Mouse (Mus musculus) lung, postnatal 0 days (tissue): ENCODE measurements at regions not wholly inside any gene's neighbourhood (a gene's known extent, or its start where the extent isn't known, plus 50 kb on each side); places are given as distances from the start of the nearest gene placed in this dataset.

ENCODE experiments used
- ATAC-seq: fragments of 200-750 bp; cut with Nextera tagmentation; 2 replicates; pipeline ENCODE4 v1.8.0; 2017; ENCODE audit warnings: moderate library complexity
- DNase-seq: peaks from one replicate; pipeline ENCODE4 v3.0.0-alpha.2; 2016; ENCODE audit warnings: low spot score
- H3K27ac ChIP-seq: fragments of 300-500 bp; sonication (generic); 2 replicates; pipeline ENCODE4 v1.5.1; 2014; ENCODE audit warnings: antibody characterized with exemption, mild to moderate bottlenecking, low read length, mixed read lengths
- H3K27me3 ChIP-seq: fragments of 300-500 bp; sonication (generic); replicated peaks from 2 replicates; pipeline ENCODE4 v1.6.1; 2014; ENCODE audit warnings: low read length, mixed read lengths; ENCODE audit not compliant: insufficient read depth
- H3K36me3 ChIP-seq: fragments of 300-500 bp; sonication (generic); 2 replicates; pipeline ENCODE4 v1.6.1; 2014; ENCODE audit warnings: low read length, mixed read lengths; ENCODE audit not compliant: insufficient read depth
- H3K4me1 ChIP-seq: fragments of 300-500 bp; sonication (generic); 2 replicates; pipeline ENCODE4 v1.6.1; 2014; ENCODE audit warnings: antibody characterized with exemption, low read depth, low read length, mixed read lengths; ENCODE audit not compliant: insufficient read depth
- H3K4me2 ChIP-seq: fragments of 300-500 bp; sonication (generic); replicated peaks from 2 replicates; pipeline ENCODE4 v1.6.1; 2014; ENCODE audit warnings: low read depth, mild to moderate bottlenecking, low read length, moderate library complexity, mixed read lengths
- H3K4me3 ChIP-seq: fragments of 300-500 bp; sonication (generic); 2 replicates; pipeline ENCODE4 v1.5.1; 2014; ENCODE audit warnings: low read depth, low read length
- H3K9ac ChIP-seq: fragments of 300-500 bp; sonication (generic); replicated peaks from 2 replicates; pipeline ENCODE4 v1.6.1; 2014; ENCODE audit warnings: low read depth, mild to moderate bottlenecking
- H3K9me3 ChIP-seq: fragments of 300-500 bp; sonication (generic); 2 replicates; pipeline ENCODE4 v1.6.1; 2016; ENCODE audit warnings: low read length, mixed read lengths
- CTCF ChIP-seq: IDR thresholded peaks from 2 replicates; pipeline ENCODE4 v1.5.1; 2016; ENCODE audit warnings: antibody characterized with exemption, mild to moderate bottlenecking
- EP300 ChIP-seq: IDR thresholded peaks from 2 replicates; pipeline ENCODE4 v1.6.1; 2016; ENCODE audit warnings: antibody characterized with exemption, mild to moderate bottlenecking, control low read depth
- WGBS: fragments of 180-500 bp; shearing (Covaris S2); extraction: QIAGEN DNeasy Blood & Tissue Kit; methylation state at CpG from one replicate; pipeline ENCODE4 v1.1.7; 2014; 5-methylcytosine and 5-hydroxymethylcytosine counted together

GRCm38 (mm10) chr17:63657687-63658086 is 157.9 kb upstream of the Fbxl17 start:
- Histone ChIP-seq H3K27ac (no peak overlapping the region), H3K9me3 (no peaks in the 10 kb centered on the region), H3K4me2 (no peak overlapping the region), H3K4me3 (no peak overlapping the region), H3K9ac (no peak overlapping the region), H3K27me3 (no peaks in the 10 kb centered on the region), H3K36me3 (no peaks in the 10 kb centered on the region), H3K4me1 (no peaks in the 10 kb centered on the region)
- DNase-seq (no peak), ATAC-seq (no peak)
- no peak for TF ChIP-seq EP300
- no peak for TF ChIP-seq CTCF
- WGBS = 71% methylated on average over 6 of the region's 6 CpGs

GRCm38 (mm10) chr17:63660841-63661481 is 161.1 kb upstream of the Fbxl17 start:
- Histone ChIP-seq H3K9me3 (no peaks in the 10 kb centered on the region), H3K4me1 (no peaks in the 10 kb centered on the region), H3K4me3 (no peak overlapping the region), H3K27ac (peak overlapping the region; percentile 9; the same call in 1 of the 2 replicates), H3K4me2 (no peak overlapping the region), H3K36me3 (no peaks in the 10 kb centered on the region), H3K27me3 (no peaks in the 10 kb centered on the region), H3K9ac (no peak overlapping the region)
- peak; percentile 73 for DNase-seq
- TF ChIP-seq CTCF = peak; percentile 47
- no peak for TF ChIP-seq EP300
- WGBS = 59% methylated on average over 13 of the region's 13 CpGs
- ATAC-seq = peak; percentile 67

- Histone ChIP-seq H3K9ac (no peak overlapping the region), H3K4me1 (no peaks in the 10 kb centered on the region), H3K4me3 (no peak overlapping the region), H3K27ac (0 out of 2 replicates have a peak overlapping the region, but pooled peaks have one; percentile 9), H3K4me2 (no peak overlapping the region), H3K27me3 (no peaks in the 10 kb centered on the region), H3K9me3 (no peaks in the 10 kb centered on the region), H3K36me3 (no peaks in the 10 kb centered on the region)
- ATAC-seq = peak; percentile 53; the same call in 1 of the 2 replicates
- peak; percentile 21 for DNase-seq
- TF ChIP-seq EP300 (no peak), CTCF (no peak)
- 79% methylated on average over 4 of the region's 4 CpGs for whole genome bisulfite sequencing
Measured at GRCm38 (mm10) chr17:63661584-63661983, 161.8 kb upstream of the Fbxl17 start.

GRCm38 (mm10) chr17:63662251-63662650 is 162.4 kb upstream of the Fbxl17 start:
- Histone ChIP-seq H3K27me3 (no peaks in the 10 kb centered on the region), H3K9ac (no peak overlapping the region), H3K9me3 (no peaks in the 10 kb centered on the region), H3K4me3 (no peak overlapping the region), H3K36me3 (no peaks in the 10 kb centered on the region), H3K4me2 (no peak overlapping the region), H3K27ac (no peak overlapping the region), H3K4me1 (no peaks in the 10 kb centered on the region)
- ATAC-seq (no peak), DNase-seq (peak; percentile 9)
- WGBS = 50% methylated on average over 12 of the region's 12 CpGs
- TF ChIP-seq CTCF (no peak), EP300 (no peak)

- Histone ChIP-seq H3K4me2 (no peak overlapping the region), H3K9me3 (no peaks in the 10 kb centered on the region), H3K36me3 (no peaks in the 10 kb centered on the region), H3K4me1 (no peaks in the 10 kb centered on the region), H3K27me3 (no peaks in the 10 kb centered on the region), H3K27ac (no peak overlapping the region), H3K9ac (no peak overlapping the region), H3K4me3 (no peak overlapping the region)
- TF ChIP-seq EP300 = no peak
- no peak for TF ChIP-seq CTCF
- 78% methylated on average over 8 of the region's 8 CpGs for WGBS
- no peak for ATAC-seq
- no peak for DNase-seq
Measured at GRCm38 (mm10) chr17:63676791-63677190, 177.0 kb upstream of the Fbxl17 start.

- WGBS = 30% methylated on average over 3 of the region's 3 CpGs
- no peak overlapping the region for H3K4me3 ChIP-seq
- DNase-seq (peak; percentile 53), ATAC-seq (0 out of 2 replicates have a peak, but pooled peaks have one; percentile 17)
- H3K36me3 ChIP-seq = no peaks in the 10 kb centered on the region
- H3K9me3 ChIP-seq = no peaks in the 10 kb centered on the region
- TF ChIP-seq EP300 (no peak), CTCF (no peak)
- H3K27me3 ChIP-seq = no peaks in the 10 kb centered on the region
- H3K4me2 ChIP-seq = no peak overlapping the region
- no peak overlapping the region for H3K27ac ChIP-seq
- no peaks in the 10 kb centered on the region for H3K4me1 ChIP-seq
- no peak overlapping the region for H3K9ac ChIP-seq
Measured at GRCm38 (mm10) chr17:63677996-63678657, 178.3 kb upstream of the Fbxl17 start.
